Mouse (Mus musculus) midbrain, embryonic 16.5 days (tissue): ENCODE data around the gene Tmem262. TPM values are rescaled to one million over a fixed set of nuclear protein-coding genes. Genes with fewer than 3 reads are reported as not detected.

Experiments used
- ATAC-seq: fragments of 200-750 bp; cut with Nextera tagmentation; 2 replicates; pipeline ENCODE4 v1.8.0; 2017; ENCODE audit warnings: moderate TSS enrichment
- H3K27ac ChIP-seq: fragments of 300-500 bp; sonication (generic); 2 replicates; pipeline ENCODE4 v1.5.1; 2014; ENCODE audit warnings: mild to moderate bottlenecking, low read length, mixed read lengths
- H3K27me3 ChIP-seq: fragments of 300-500 bp; sonication (generic); 2 replicates; pipeline ENCODE4 v1.6.1; 2014; ENCODE audit warnings: low read depth, low read length, mixed read lengths; ENCODE audit not compliant: control insufficient read depth, insufficient read depth
- H3K36me3 ChIP-seq: fragments of 300-500 bp; sonication (generic); 2 replicates; pipeline ENCODE4 v1.6.1; 2014; ENCODE audit warnings: mild to moderate bottlenecking, low read length, moderate library complexity, mixed read lengths; ENCODE audit not compliant: control insufficient read depth, insufficient read depth
- H3K4me1 ChIP-seq: fragments of 300-500 bp; sonication (generic); 2 replicates; pipeline ENCODE4 v1.6.1; 2014; ENCODE audit warnings: mild to moderate bottlenecking, low read length, mixed read lengths; ENCODE audit not compliant: control insufficient read depth, insufficient read depth
- H3K4me2 ChIP-seq: fragments of 300-500 bp; sonication (generic); 2 replicates; pipeline ENCODE4 v1.6.1; 2014; ENCODE audit warnings: mild to moderate bottlenecking, low read length, mixed read lengths
- H3K4me3 ChIP-seq: fragments of 300-500 bp; sonication (generic); 2 replicates; pipeline ENCODE4 v1.5.1; 2014; ENCODE audit warnings: low read depth, mild to moderate bottlenecking, low read length, moderate library complexity, mixed read lengths
- H3K9ac ChIP-seq: fragments of 300-500 bp; sonication (generic); 2 replicates; pipeline ENCODE4 v1.6.1; 2014; ENCODE audit warnings: low read depth, low read length, mixed read lengths
- H3K9me3 ChIP-seq: fragments of 300-500 bp; sonication (generic); replicated peaks from 2 replicates; pipeline ENCODE4 v1.6.1; 2014; ENCODE audit warnings: mild to moderate bottlenecking, low read length, mixed read lengths; ENCODE audit not compliant: control insufficient read depth, poor library complexity, severe bottlenecking
- WGBS: fragments of 180-500 bp; shearing (Covaris S2); extraction: QIAGEN DNeasy Blood & Tissue Kit; methylation state at CpG from one replicate; pipeline ENCODE4 v1.1.7; 2014; 5-methylcytosine and 5-hydroxymethylcytosine counted together
- polyA plus RNA-seq: library from polyadenylated mRNA; unstranded; fragments of >200 nt; fragmentation: Nextera tagmentation; extraction: Ambion mirVana; gene quantifications from 2 replicates; pipeline ENCODE4 v1.2.1, GENCODE M21; 2015

Gene Tmem262
- polyA plus RNA-seq, 1 experiment from 2014 or later = not detected

DNA sequence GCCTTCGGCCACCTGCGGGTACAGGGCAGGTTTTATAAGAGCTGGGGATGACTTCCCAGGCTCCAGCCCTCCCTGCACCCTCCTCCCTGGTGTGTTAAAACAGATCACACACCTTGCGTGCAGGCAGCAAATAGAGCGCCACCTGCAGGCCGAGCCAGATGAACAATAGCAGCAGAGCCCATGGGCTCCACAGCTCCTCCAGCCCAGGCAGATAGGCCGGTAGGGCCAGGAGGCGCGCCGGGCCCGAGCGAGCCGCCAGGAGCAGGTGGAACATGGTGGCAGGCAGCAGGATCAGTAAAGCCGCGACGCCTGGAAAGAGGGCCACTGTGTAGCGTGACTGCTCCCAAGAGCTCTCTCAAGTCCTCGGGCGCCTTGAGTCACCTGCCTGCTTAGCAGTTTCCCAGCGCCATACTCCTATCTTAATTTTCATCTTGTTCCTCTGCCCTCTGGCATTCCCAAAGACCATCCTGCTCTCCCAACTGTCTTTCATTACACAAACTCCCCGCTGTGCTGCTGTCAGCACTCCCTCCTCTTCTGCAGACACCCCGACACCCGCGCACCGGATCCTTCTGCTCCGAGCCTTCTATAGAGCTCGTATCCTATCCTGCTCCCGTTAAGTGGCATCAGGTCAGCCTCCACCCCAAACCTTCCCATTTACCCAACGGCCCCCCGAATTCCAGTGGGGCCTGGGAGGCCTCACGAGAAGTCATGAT, 12.7 kb upstream of the Tmem262 start:
- peak; percentile 81 for ATAC-seq
- Histone ChIP-seq H3K4me1 (peaks cover 33% of the 10 kb centered on the region), H3K4me2 (peak overlapping the region; percentile 91), H3K4me3 (peak overlapping the region; percentile 52), H3K9me3 (no peaks in the 10 kb centered on the region), H3K27ac (peak overlapping the region; percentile 91), H3K36me3 (peaks cover 26% of the 10 kb centered on the region), H3K9ac (peak overlapping the region; percentile 82), H3K27me3 (no peaks in the 10 kb centered on the region)
- WGBS = under 1% methylated on average over 30 of the region's 30 CpGs

DNA sequence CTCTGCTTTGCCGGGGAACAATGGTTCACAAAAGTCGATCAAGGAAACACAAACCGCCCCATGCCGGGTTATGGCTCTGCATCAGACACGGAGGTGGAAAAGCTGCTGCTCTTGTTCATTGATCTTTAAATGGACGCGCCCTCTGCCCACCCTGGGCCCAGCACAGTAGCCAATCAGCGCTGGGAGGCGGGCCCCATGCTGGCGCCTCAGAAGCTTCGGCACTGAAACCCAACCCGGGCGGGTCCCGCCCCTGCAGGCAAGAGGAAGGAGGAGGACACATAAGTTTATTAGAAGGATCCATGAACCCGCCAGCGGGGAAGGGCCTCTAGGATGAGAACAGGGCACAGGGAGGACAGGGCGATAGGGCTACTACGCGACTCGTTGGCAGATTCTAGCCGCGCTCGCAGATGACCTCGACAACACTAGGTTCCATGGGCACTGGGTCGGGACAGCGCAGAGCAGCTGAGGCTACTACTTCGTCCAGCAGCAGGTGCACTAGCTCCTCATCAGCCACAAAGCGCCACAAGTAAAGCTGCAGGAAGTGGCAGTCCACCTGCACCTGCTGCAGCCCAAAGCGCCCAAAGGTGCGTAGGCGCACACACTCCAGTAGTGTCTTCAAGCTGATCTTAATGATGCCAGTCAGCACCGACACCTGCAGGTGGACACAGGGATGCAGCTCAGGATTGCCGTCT, 12.0 kb upstream of the Tmem262 start, which contains the start of gene Tm7sf2:
Gene Tm7sf2 (minus strand): TSS at position 650 of the 692 bp plus-strand sequence.
- Histone ChIP-seq H3K9ac (peak within 1 kb of the TSS; percentile 82), H3K9me3 (no peaks in the 10 kb centered on the region), H3K27ac (peak within 1 kb of the TSS; percentile 91), H3K27me3 (no peaks in the 10 kb centered on the region), H3K36me3 (peaks cover 26% of the 10 kb centered on the region), H3K4me3 (peak within 1 kb of the TSS; percentile 52), H3K4me1 (peaks cover 26% of the 10 kb centered on the region), H3K4me2 (peak within 1 kb of the TSS; percentile 91)
- peak; percentile 93 for ATAC-seq
- WGBS = 8% methylated on average over 33 of the region's 33 CpGs

DNA sequence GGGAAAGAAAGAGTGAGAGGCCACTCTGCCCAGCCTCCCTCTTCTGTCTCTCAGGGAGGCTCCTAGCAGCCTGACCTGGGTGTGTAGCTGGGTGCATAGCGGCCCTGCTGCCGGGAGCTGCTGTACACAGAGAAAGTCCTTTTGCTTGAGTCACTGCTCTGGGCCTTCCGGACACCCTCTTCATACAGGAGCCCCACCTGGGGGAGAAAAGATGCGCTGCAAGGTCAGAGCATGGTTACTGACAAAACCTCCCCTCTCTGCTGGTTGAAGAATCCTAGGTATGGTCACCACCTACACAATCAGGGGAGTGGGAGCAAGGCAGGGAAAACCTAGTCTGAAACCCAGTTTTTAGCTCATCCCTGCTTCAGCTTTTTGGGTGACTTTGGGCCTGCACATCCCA, 10.9 kb upstream of the Tmem262 start:
- no peaks in the 10 kb centered on the region for H3K27me3 ChIP-seq
- H3K9ac ChIP-seq = no peak overlapping the region
- no peak for ATAC-seq

DNA sequence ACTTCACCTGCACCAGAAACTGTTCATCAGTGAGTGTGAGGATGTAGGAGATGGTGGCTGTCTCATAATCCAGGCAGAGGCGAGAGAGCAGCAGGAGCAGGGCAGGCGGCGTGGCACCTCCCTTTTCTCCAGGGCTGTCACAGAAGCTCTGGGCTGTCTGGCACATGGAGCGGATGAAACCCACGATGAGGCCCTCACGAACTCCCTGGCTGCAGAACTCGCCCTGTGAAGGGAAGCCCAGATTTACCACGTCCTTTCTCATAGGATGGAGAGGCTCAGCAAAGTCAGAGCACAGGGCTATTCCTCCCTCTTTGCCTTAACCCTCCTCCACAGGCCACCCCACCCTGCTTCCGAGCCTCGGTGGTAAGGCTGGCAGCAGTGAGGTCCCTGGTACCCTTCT, 10.0 kb upstream of the Tmem262 start:
- no peak overlapping the region for H3K4me3 ChIP-seq
- H3K4me2 ChIP-seq = no peak overlapping the region
- H3K36me3 ChIP-seq = peaks cover 26% of the 10 kb centered on the region
- peaks cover 22% of the 10 kb centered on the region for H3K4me1 ChIP-seq
- H3K9me3 ChIP-seq = no peaks in the 10 kb centered on the region
- H3K27ac ChIP-seq = no peak overlapping the region
- ATAC-seq = no peak
- H3K9ac ChIP-seq = no peak overlapping the region
- WGBS = 93% methylated on average over 10 of the region's 10 CpGs
- H3K27me3 ChIP-seq = no peaks in the 10 kb centered on the region

More for the DNA sequence above, 10.9 kb upstream of the Tmem262 start:
- Histone ChIP-seq H3K9me3 (no peaks in the 10 kb centered on the region), H3K27ac (no peak overlapping the region), H3K36me3 (peaks cover 26% of the 10 kb centered on the region), H3K4me2 (no peak overlapping the region), H3K4me1 (peaks cover 22% of the 10 kb centered on the region), H3K4me3 (no peak overlapping the region)
- WGBS = 80% methylated on average over 4 of the region's 4 CpGs

DNA sequence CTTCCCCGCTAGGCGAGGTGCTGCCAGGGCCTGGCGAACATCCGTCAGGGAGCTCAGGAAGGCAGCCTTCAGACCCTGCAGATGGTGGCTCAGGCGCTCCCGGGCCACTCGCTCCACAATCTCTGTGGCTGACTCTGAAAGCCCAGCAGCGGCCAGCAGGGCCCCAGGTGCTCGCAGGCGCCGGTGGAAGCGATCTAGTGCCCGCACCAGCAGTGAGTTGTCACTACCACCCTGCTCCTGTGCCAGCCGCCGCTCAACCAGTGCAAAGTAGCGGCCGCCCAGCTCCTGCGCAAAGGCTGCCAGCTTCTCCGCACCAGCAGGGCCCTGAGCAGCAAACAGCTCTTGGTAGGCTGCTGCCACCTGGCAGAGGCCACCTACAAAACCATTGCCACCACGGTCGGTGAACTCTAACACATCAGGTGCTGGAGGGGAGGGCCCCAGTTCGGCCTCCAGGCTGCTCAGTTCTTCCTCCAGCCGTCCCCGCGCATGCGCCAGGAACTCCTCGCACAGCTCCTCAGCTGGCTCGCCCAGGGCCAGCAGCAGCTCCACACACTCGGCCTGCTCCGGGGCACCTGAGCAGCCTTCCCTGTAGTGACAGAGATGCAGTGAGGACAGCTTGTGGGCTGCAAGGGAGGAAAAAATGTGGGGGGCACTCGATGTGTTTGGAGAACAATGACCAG, 9.1 kb upstream of the Tmem262 start:
- Histone ChIP-seq H3K4me1 (peaks cover 24% of the 10 kb centered on the region), H3K4me2 (no peak overlapping the region), H3K27ac (no peak overlapping the region), H3K36me3 (peaks cover 26% of the 10 kb centered on the region), H3K4me3 (no peak overlapping the region), H3K9me3 (no peaks in the 10 kb centered on the region), H3K27me3 (no peaks in the 10 kb centered on the region), H3K9ac (no peak overlapping the region)
- WGBS = 94% methylated on average over 31 of the region's 31 CpGs
- no peak for ATAC-seq

DNA sequence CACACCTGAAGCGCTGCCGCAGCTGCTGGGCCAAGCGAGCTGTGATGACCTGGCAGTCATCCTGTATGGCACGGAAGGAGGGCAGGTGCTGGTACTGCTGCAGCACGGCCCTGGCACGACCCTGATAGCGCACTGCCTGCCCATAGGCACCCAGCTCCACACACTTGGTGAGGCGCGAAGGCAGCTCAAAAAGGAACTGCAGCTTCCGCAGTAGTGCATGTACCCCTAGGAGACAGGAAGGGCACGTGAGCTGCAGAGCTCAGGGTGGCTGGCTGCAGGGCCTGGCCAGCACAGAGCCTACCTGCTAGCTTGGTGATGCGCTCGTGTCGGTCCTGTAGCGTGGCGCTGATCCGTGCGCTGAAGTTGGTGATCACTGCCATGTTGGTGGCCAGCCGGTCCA, 8.6 kb upstream of the Tmem262 start:
- no peak for ATAC-seq
- 94% methylated on average over 19 of the region's 19 CpGs for WGBS

DNA sequence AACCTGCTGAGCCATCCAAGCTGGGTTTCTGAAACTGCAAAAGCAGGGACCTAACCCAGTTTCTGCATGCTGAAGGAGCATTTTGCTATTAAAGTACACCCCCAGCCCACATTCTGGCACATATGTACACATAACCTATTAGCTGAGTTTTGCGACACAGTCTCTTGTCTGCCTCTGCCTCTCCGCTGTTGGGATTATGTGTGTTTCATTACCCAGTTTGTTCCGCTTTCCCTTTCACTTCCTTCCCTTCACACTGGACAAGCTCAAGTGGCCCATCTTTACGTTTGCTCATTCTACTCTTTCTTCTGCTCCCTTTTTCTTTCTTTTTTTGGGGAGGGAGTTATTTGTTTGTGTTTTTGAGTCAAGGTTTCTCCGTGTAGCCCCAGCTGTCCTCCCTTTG, 5.9 kb upstream of the Tmem262 start:
- H3K9ac ChIP-seq = no peak overlapping the region
- H3K27ac ChIP-seq = no peak overlapping the region
- H3K4me3 ChIP-seq = no peak overlapping the region
- no peaks in the 10 kb centered on the region for H3K27me3 ChIP-seq
- H3K9me3 ChIP-seq = no peaks in the 10 kb centered on the region
- ATAC-seq = no peak
- 93% methylated on average over 5 of the region's 5 CpGs for WGBS
- H3K4me1 ChIP-seq = peaks cover 18% of the 10 kb centered on the region
- H3K4me2 ChIP-seq = no peak overlapping the region
- peaks cover 26% of the 10 kb centered on the region for H3K36me3 ChIP-seq

More for the DNA sequence above, 8.6 kb upstream of the Tmem262 start:
- Histone ChIP-seq H3K9ac (no peak overlapping the region), H3K4me3 (no peak overlapping the region), H3K4me1 (peaks cover 24% of the 10 kb centered on the region), H3K9me3 (no peaks in the 10 kb centered on the region), H3K27me3 (no peaks in the 10 kb centered on the region), H3K4me2 (no peak overlapping the region), H3K36me3 (peaks cover 26% of the 10 kb centered on the region), H3K27ac (no peak overlapping the region)

DNA sequence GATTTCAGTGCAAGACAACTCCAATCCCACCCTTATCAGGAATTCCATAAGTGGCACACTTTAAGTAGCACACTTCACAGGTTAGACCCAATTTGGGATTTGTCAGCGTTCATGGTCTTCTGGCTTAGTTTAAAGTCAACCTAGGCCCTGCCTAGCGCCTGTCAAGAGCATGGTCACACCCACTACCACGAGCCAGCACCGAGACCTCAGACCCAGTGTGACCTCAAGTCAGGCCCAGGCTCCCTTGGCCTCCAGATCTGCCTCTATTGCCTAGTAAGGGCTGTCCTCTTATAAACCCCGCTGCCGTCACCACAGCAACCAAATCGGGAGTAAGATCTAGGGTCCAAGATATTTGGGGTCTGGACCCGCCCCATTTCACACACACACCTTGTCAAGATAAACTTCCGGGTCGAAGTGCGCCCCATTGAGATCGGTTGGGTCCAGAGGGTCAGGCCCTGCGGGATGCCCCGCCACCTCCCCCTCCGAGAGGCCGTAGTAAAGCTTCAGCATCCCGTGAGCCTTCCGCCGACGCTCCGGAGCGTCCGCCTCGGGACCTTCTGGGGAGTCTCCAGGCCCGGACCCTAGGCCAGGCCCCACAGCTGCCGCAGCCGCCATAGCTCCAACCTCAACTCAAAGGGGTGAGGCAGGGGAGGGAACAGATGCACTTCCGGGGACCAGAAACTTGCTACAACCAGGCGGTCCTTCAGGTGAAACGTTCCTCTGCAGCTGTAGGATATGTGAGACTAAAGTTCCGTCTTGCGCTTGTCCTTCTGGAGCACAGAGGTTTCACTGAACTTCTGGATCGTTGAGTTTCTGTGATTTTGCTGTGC, 3.1 kb upstream of the Tmem262 start, which contains the start of gene Vps51:
Gene Vps51 (minus strand): TSS at position 668 of the 830 bp plus-strand sequence.
- Histone ChIP-seq H3K4me2 (peak within 1 kb of the TSS; percentile 80), H3K36me3 (peaks cover 12% of the 10 kb centered on the region), H3K27ac (peak within 1 kb of the TSS; percentile 91), H3K4me1 (peaks cover 18% of the 10 kb centered on the region), H3K9me3 (no peaks in the 10 kb centered on the region), H3K27me3 (no peaks in the 10 kb centered on the region), H3K9ac (peak within 1 kb of the TSS; percentile 88), H3K4me3 (peak within 1 kb of the TSS; percentile 87)
- WGBS = 1% methylated on average over 33 of the region's 33 CpGs
- ATAC-seq = peak; percentile 93
